Mouse (Mus musculus): ENCODE data around the gene Asb18.

Gene Asb18

GRCm38 (mm10) chr1:89933028-89933427, 81.4 kb downstream of the Asb18 start:
- DNase-seq (ENCODE audit: low spot score): no peak

- DNase-seq (ENCODE audit: low spot score): no peak
Observed at GRCm38 (mm10) chr1:89932616-89933015, 81.8 kb downstream of the Asb18 start.

GRCm38 (mm10) chr1:89932021-89932423, 82.4 kb downstream of the Asb18 start:
- DNase-seq (ENCODE audit: low spot score): no peak

GRCm38 (mm10) chr1:89931120-89931519, 83.3 kb downstream of the Asb18 start, which contains the start of gene Gbx2:
Gene Gbx2, minus strand, starts transcription at chr1:89931179.
- DNase-seq (ENCODE audit: low spot score): no peak

- DNase-seq (ENCODE audit: low spot score): no peak
Observed at GRCm38 (mm10) chr1:89930551-89930950, 83.9 kb downstream of the Asb18 start.

- no peak for DNase-seq (ENCODE audit: low spot score)
Observed at GRCm38 (mm10) chr1:89929721-89930505, 84.6 kb downstream of the Asb18 start.

- no peak for DNase-seq (ENCODE audit: low spot score)
Observed at GRCm38 (mm10) chr1:89929181-89929580, 85.3 kb downstream of the Asb18 start.

- DNase-seq (ENCODE audit: low spot score): no peak
Observed at GRCm38 (mm10) chr1:89928676-89929075, 85.8 kb downstream of the Asb18 start.

- no peak for DNase-seq (ENCODE audit: low spot score)
Observed at GRCm38 (mm10) chr1:89927061-89927661, 87.3 kb downstream of the Asb18 start.

- no peak for DNase-seq (ENCODE audit: low spot score)
Observed at GRCm38 (mm10) chr1:89926583-89927060, 87.8 kb downstream of the Asb18 start.

GRCm38 (mm10) chr1:89925501-89926190, 88.8 kb downstream of the Asb18 start:
- DNase-seq (ENCODE audit: low spot score): no peak

- no peak for DNase-seq (ENCODE audit: low spot score)
Observed at GRCm38 (mm10) chr1:89923642-89924020, 90.8 kb downstream of the Asb18 start.

- no peak for DNase-seq (ENCODE audit: low spot score)
Observed at GRCm38 (mm10) chr1:89922883-89923641, 91.4 kb downstream of the Asb18 start.

- DNase-seq (ENCODE audit: low spot score): no peak
Observed at GRCm38 (mm10) chr1:89922282-89922681, 92.2 kb downstream of the Asb18 start.

- no peak for DNase-seq (ENCODE audit: low spot score)
Observed at GRCm38 (mm10) chr1:89921806-89922205, 92.7 kb downstream of the Asb18 start.

- DNase-seq (ENCODE audit: low spot score): no peak
Observed at GRCm38 (mm10) chr1:89919206-89919605, 95.3 kb downstream of the Asb18 start.

- no peak for DNase-seq (ENCODE audit: low spot score)
Observed at GRCm38 (mm10) chr1:89918111-89918510, 96.4 kb downstream of the Asb18 start.

- DNase-seq (ENCODE audit: low spot score): no peak
Observed at GRCm38 (mm10) chr1:89913611-89914010, 100.9 kb downstream of the Asb18 start.

- DNase-seq (ENCODE audit: low spot score): no peak
Observed at GRCm38 (mm10) chr1:89912392-89912791, 102.1 kb downstream of the Asb18 start.

- no peak for DNase-seq (ENCODE audit: low spot score)
Observed at GRCm38 (mm10) chr1:89909796-89910195, 104.7 kb downstream of the Asb18 start.

GRCm38 (mm10) chr1:89902641-89903040, 111.8 kb downstream of the Asb18 start:
- no peak for DNase-seq (ENCODE audit: low spot score)

GRCm38 (mm10) chr1:89902236-89902635, 112.2 kb downstream of the Asb18 start:
- DNase-seq (ENCODE audit: low spot score): no peak

All from left cerebral cortex, adult 11 months (tissue).